Mouse (Mus musculus) bone marrow, adult 2 months (tissue): Measurements from ENCODE around the gene Lpgat1.

Experiments used
- CTCF ChIP-seq: fragments of 200-500 bp; IDR thresholded peaks from 2 replicates; pipeline ENCODE4 v1.5.1; 2011; ENCODE audit warnings: low read length, control low read depth; ENCODE audit not compliant: control insufficient read depth, insufficient read depth
- POLR2A ChIP-seq: fragments of 200-500 bp; IDR thresholded peaks from 2 replicates; pipeline ENCODE4 v1.6.1; 2011; ENCODE audit warnings: low read depth, mild to moderate bottlenecking, control low read depth, low read length, borderline replicate concordance; ENCODE audit not compliant: control insufficient read depth

DNA sequence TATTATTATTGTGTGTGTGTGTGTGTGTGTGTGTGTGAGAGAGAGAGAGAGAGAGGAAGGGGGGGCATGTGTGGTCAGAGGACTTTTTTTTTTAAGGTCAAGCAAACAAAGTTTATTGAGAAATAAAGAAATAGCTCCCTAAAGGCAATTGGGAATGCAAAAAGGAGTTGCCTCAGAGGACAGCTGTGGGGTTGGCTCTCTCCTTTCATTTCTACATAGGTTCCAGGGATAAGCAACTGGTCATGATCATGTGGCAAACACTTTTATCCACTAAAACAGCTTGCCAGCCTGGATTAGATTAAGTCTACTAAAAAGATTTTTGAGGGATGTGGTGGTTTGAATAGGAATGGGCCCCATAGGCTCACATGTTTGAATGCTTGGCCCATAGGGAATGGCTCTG is 18.8 kb downstream of the Lpgat1 start:
- TF ChIP-seq CTCF (no peak), POLR2A (no peak)
